Mouse (Mus musculus): ENCODE data around the gene Btbd6.

The Btbd6 gene

GRCm38 (mm10) chr12:112952926-112953565, 23.2 kb upstream of the Btbd6 start:
- 64% methylated on average over 3 of the region's 3 CpGs for WGBS

DNA sequence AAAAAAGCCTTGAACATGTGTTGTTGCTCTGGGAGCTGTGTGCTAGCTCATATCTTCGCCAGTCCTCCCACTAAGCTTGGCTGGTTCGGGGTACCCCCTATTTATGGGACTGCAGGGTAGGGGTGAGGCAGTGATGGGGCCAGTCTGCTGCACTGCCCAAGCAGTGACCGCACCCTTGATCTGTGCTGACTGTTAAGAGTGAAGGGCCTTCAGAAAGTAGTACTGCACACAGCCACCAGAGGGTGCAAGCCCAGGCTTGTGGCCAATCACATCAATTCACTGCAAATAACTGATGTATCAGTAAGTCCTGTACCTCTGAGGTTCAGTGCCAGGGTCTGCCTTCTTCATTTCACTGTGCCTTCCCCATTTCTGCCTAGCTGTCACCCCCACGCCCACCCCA, 20.5 kb upstream of the Btbd6 start:
- 39% methylated on average over 4 of the region's 4 CpGs for WGBS

DNA sequence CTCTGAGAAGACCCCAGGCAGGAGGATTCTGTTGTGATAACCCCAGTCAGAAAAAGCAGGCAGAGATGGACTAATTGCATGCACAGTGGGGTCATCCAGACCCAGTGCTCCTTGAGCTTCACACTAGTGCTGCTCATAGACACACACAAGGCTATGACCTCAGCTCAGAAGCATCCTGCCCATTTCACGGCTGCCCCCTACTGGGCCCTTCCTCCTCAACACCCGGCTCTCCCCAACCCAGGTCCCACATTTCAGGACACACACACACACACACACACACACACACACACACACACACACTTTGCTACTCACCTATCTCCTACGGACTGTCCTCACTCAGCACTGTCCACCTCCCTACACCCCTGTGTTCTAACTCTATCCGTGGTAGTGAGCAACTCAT, 18.0 kb upstream of the Btbd6 start:
- 43% methylated on average over 4 of the region's 4 CpGs for WGBS

- 74% methylated on average over 8 of the region's 8 CpGs for WGBS
These were observed 16.9 kb upstream of the Btbd6 start for GRCm38 (mm10) chr12:112959421-112959820.

- WGBS = 38% methylated on average over 7 of the region's 7 CpGs
These were observed 14.9 kb upstream of the Btbd6 start for GRCm38 (mm10) chr12:112961428-112961827.

DNA sequence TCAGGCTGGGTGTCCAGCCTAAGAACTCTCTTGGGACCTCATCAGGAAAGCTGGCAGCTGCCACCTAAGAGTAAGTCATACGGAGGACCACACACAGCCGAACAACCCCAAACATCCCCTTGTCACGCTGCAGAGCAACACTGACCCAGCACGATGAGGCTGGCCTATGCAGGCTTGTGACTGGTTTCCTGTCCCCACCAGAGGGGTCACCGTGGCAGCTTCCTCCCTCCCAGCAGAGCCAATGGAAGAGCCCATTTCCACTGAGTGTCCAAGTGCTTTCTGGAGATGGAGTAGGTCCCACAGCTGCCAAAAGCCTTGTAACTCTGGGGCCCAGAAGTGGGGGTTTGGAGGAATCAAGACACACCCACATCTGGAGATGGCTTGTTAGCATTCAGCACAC, 14.4 kb upstream of the Btbd6 start:
- 68% methylated on average over 5 of the region's 5 CpGs for WGBS

- 71% methylated on average over 13 of the region's 13 CpGs for WGBS
These were observed 10.5 kb upstream of the Btbd6 start for GRCm38 (mm10) chr12:112965783-112966182.

DNA sequence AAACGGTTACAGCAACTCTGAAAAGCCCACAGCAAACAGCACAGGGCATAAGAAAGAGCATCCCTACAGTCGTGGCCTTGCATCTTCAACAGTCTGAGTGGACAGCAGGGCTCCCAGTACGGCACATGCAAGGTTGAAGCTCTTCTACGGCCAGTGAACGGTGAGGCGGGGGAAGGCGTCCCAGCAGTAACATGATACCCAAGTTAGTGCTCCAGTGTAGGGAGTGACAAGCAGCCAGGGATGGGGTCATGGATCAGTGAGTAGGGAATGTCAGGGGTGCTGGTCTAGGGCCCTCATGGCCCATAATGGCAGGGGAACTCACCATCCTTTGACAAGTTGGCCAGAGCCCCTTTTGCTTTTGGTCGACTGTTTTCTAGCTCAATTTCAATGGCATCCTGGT, 7.3 kb upstream of the Btbd6 start:
- WGBS = 87% methylated on average over 8 of the region's 8 CpGs

DNA sequence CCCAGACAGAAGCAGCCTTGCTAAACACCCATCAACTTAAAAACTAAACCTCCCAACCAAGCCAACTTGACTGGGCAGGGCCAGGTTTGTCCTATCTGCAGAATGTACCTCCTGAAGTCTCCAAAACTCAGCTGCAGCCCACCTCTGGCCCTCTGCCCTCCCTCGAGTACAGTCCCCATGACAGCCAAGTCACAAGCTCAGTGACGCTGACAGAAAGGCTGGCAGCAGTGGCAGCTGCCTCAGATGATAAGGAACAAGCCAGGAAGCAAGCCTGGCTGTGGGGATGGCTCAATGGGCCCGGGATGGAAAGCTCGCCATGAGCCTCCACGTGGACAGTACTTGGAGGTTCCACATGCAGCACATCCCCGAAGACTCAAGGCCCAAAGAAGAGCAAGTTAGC, 6.7 kb upstream of the Btbd6 start:
- WGBS = 92% methylated on average over 6 of the region's 6 CpGs

DNA sequence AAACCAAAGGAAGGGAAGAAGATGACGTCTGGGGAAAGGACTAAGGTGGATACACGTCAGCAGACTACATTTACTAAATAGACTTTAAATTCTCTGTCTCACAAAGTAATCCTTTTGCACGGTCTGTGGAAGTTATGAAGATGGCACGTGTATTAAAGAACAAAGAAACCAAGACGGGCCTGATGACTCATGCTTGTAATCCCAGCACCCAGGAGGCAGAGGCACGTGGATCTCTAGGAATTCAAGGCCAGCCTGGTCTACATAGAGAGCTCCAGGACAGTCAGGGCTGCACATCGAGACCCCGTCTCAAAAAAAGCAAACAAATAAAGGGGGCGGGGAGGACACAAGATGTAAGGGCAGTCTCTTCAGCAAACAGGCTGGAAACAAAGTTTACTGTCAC, 1.5 kb upstream of the Btbd6 start:
- WGBS = 79% methylated on average over 9 of the region's 9 CpGs

DNA sequence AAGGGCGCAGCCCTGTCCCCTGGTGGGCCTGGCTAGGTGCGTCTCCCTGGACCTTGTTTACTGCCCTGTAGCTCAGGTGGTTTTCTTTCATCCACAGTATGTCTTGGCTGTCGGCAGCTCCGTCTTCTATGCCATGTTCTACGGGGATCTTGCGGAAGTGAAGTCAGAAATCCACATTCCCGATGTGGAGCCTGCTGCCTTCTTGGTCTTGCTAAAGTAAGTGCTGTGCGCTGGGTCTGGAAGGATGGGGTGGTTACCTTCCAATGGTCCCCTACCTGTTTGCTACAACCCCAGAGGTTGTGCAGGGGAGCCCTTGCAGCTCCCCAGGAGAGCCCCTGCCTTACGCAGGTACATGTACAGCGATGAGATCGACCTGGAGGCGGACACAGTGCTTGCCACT, 874 bp downstream of the Btbd6 start:
- 33% methylated on average over 12 of the region's 12 CpGs for WGBS

DNA sequence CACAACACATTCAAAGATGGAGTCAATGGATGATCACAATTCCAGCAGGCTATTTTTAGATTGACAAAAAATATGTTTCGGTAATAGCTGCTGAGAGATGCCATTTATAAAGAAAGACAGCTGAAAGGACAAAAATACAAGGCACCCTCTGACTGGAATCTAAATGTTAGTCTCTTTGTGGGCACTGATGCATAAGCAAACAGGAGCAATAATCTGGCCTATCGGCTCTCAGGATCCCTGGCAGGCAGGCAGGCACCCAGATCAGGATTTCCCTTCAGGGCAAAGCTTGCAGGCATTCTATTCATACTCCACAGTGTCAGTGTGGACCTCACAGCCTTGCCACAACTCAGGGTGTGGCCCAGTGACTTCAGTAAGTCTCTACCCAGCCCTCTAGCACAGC, 5.7 kb downstream of the Btbd6 start:
- 17% methylated on average over 2 of the region's 2 CpGs for WGBS

DNA sequence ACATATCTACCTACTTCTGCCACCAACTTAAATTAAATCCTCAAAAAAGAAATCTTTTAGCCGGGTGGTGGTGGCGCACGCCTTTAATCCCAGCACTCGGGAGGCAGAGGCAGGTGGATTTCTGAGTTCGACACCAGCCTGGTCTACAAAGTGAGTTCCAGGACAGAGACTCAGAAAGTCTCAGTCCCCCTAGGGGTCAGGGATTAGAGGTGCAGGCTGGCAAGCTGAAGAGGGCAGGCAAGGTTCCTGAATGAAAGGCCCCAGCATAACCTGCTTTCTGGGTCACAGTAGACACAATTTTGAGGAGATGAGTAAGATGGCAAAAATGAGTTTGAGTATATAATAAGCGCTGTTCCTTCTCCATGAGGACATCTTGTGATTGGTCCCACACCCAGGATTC, 9.1 kb downstream of the Btbd6 start:
- 95% methylated on average over 6 of the region's 6 CpGs for WGBS

GRCm38 (mm10) chr12:112987877-112988276, 11.6 kb downstream of the Btbd6 start:
- 65% methylated on average over 6 of the region's 6 CpGs for WGBS

DNA sequence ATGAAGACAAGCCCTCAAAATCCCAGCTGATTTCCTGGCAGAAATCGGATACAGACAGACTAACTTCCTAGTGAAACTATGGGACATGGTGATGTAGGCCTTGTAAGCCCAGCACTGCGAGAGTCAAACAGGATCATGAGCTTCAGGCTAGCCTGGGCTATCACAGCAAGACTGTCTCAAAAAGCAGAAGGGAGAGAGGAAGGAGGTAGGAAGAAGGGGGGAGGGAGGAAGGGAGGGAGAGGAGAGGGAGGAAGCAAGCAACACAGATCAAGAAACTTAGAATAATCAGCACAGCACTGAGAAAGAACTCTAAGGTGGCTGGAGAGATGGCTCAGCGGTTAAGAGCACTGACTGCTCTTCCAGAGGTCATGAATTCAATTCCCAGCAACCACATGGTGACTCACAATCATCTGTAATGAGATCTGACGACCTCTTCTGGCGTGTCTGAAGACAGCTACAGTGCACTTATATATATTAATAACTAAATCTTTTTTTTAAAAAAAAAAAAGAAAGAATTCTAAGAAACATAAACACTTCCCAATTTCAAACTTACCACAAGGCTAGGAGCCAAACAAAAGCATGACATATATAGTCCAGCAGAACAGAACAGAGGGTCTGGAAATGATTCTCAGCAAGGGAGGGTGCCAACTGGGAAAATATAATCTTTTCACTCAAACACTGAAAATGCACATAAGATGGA, 14.6 kb downstream of the Btbd6 start:
- whole genome bisulfite sequencing = 78% methylated on average over 5 of the region's 5 CpGs

DNA sequence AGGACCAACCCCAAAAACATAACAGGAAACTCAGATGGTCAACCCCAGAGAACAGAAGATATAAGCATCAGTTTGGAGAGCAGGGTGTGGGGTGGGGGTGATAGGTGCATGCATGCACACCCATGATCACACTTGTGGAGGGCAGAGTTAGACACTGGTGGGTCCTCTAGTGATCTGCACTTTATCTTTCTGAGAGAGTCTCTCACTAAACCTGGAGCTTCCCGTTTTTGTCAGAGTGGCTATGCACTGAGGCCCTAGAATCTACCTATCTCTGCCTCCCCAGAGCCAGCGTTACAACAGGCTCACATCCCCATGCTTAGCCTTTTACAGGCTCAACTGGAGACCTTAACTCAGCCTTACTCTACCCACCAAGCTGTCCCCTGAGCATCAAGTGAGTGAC, 15.2 kb downstream of the Btbd6 start:
- 76% methylated on average over 2 of the region's 2 CpGs for WGBS

DNA sequence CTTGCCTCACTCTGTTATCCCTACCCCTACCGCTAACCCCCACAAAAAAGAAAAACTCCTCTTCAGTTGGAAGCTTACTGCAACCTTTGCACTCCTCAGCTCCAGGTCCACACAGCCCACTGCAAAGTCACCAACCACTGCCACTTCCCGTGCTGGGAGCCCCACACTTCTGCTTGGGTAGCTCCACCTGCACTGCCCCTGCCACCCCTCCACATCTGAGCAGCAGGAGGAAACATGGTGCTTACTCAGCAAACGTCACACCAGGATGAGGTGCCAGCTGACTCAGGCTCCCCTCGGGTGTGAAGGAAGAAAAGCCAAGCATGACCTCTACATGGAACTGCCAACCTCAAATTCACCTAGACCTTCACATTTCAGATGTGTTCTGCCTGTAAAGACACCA, 17.9 kb downstream of the Btbd6 start:
- 64% methylated on average over 4 of the region's 4 CpGs for WGBS

- under 1% methylated on average over 56 of the region's 56 CpGs for WGBS
These were observed 23.4 kb downstream of the Btbd6 start for GRCm38 (mm10) chr12:112999569-113000293.

DNA sequence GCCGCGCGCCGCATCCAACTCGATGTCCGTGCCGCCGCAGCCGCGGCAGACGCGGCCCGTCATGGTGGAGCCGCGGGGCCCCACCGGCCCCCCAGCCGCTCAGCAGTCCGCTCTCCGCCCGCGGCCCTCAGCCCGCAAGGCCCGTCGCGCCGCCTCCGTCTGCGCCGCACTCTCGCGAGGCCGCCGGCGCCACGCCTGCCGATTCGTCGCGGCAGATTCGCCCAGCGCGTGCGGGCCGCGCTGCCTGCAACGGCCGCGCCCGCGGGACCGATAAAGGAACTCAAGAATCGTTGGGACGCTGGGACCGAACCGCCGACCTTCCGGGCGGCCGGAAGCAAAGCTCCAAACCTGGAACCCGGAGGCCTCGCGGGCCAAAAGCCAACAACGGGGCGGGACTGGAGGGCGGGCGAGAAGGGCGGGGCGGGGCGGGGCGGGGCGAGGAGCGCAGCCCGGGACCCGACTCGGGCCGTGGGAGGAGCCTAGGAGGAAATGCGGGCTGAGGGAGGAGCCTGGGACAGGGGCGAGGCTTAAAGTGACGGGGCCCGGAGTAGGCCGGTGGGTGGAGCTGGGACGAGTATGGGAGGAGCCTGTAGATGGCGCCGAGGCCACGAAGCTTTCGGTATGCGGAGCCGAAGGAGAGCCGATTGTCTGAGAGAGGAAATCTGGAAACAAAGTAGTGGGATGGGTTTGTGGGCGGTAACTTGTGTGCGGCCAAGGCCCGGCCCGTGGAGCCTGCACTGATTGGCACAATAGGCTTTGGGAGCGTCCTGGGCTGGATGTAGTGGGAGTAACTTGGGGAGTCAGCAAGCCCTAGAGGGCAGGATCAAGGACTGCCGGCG, 24.2 kb downstream of the Btbd6 start, which contains the start of gene Brf1:
Gene Brf1, minus strand, starts transcription at position 411 of the 839 bp plus-strand sequence.
- WGBS = under 1% methylated on average over 96 of the region's 96 CpGs

GRCm38 (mm10) chr12:113001133-113001474, 24.8 kb downstream of the Btbd6 start:
- 7% methylated on average over 5 of the region's 5 CpGs for WGBS

GRCm38 (mm10) chr12:113002667-113003066, 26.4 kb downstream of the Btbd6 start:
- WGBS = 50% methylated on average over 2 of the region's 2 CpGs

DNA sequence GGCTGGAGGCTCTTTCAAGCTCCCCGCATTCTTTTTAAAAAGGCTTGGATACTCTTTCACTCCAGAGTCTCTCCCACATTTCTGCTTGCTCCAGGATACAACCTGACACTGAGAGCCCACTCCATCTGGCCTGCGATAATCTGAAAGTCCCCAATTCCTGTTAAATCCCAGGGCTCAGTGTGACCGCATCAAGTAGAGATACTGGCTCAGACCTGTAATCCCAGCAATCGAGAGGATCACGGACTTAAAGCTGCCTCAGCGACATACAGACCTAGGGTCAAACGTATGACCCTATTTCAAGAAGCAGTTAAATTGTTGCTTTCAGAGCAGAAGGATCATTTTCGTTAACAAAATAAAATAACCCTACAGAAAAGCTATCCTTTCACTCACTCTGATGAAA, 27.7 kb downstream of the Btbd6 start:
- WGBS = 89% methylated on average over 8 of the region's 8 CpGs
